Mouse (Mus musculus): ENCODE measurements at regions not wholly inside any gene's neighbourhood (a gene's known extent, or its start where the extent isn't known, plus 50 kb on each side); places are given as distances from the start of the nearest gene placed in this dataset.
"Not testable (repeated sequence)": the region's sequence is repeated elsewhere in the genome, so short reads cannot be mapped to it uniquely, and the experiment has no call there.

DNA sequence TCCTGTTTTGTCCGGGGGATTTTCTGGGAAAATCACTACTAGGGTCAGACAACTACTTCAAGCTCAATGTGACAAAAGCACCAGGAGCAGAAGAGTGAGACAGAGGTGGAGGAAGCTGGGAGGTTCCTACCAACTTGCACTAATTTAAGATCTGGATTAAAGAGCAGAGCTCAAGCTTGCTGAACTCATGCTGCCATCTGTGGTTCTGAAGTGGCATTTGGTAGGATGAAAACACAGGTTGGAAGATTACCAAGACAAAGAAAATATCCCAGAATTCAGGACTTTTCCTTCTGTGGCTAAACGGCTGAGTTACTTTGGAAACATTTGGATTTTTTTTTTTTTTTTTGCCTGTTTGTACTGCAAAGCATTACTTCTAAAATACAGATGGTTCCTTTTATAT, 190.9 kb downstream of the Plppr4 start:
- WGBS, result 77% methylated on average over 2 of the region's 2 CpGs
- Histone ChIP-seq H3K36me3 (ENCODE audit: control insufficient read depth, insufficient read depth, low read length) (no peaks in the 10 kb centered on the region), H3K9me3 (ENCODE audit: control insufficient read depth, low read depth, low read length) (no peaks in the 10 kb centered on the region), H3K27me3 (ENCODE audit: control insufficient read depth, insufficient read depth, low read length) (no peaks in the 10 kb centered on the region), H3K4me1 (ENCODE audit: control insufficient read depth, insufficient read depth, low read length) (no peaks in the 10 kb centered on the region), H3K4me3 (ENCODE audit: low read depth, low read length) (no peak overlapping the region), H3K27ac (ENCODE audit: low read length) (no peak overlapping the region), H3K4me2 (replicated peaks; ENCODE audit: low read depth, low read length) (no peak overlapping the region), H3K9ac (replicated peaks; ENCODE audit: low read depth, low read length) (no peak overlapping the region)
- no peak for ATAC-seq (ENCODE audit: insufficient number of reproducible peaks, insufficient read depth, low FRiP score, low read depth)

DNA sequence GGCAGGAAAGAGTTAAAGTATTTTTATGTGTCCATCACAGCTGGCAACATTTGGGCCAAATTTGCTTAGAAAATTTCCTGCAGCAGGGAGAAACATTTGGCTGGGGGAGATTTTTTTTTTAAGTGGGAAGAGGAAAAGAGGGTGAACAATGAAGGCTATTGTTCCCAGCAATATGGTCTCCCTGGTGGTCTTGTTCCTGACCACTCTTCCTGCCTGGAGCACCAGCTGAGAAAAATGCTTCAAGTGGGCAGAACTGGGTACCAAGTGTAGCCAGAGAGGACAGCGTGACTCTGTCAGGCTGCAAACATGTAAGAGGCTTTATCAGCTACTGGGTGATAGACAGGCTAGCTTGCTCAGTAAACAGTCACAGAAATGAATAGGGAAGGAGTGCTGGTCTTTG, 194.3 kb upstream of the Palmd start:
- 36% methylated on average over 1 of the region's 1 CpGs for WGBS
- no peak; the same call in 1 of the 2 replicates for ATAC-seq (ENCODE audit: insufficient number of reproducible peaks, insufficient read depth, low FRiP score, low read depth)

GRCm38 (mm10) chr3:117160689-117161088, 191.9 kb upstream of the Palmd start:
- not testable (repeated sequence) for H3K4me1 ChIP-seq (ENCODE audit: control insufficient read depth, insufficient read depth, low read length); H3K36me3 ChIP-seq (ENCODE audit: control insufficient read depth, insufficient read depth, low read length); H3K4me3 ChIP-seq (ENCODE audit: low read depth, low read length); H3K9ac ChIP-seq (replicated peaks; ENCODE audit: low read depth, low read length); H3K27me3 ChIP-seq (ENCODE audit: control insufficient read depth, insufficient read depth, low read length); H3K9me3 ChIP-seq (ENCODE audit: control insufficient read depth, low read depth, low read length); H3K27ac ChIP-seq (ENCODE audit: low read length); ATAC-seq (ENCODE audit: insufficient number of reproducible peaks, insufficient read depth, low FRiP score, low read depth); H3K4me2 ChIP-seq (replicated peaks; ENCODE audit: low read depth, low read length)
- 92% methylated on average over 3 of the region's 3 CpGs for WGBS

More for the DNA sequence above, 194.3 kb upstream of the Palmd start:
- Histone ChIP-seq H3K27me3 (ENCODE audit: control insufficient read depth, insufficient read depth, low read length) (no peaks in the 10 kb centered on the region), H3K36me3 (ENCODE audit: control insufficient read depth, insufficient read depth, low read length) (no peaks in the 10 kb centered on the region), H3K9me3 (ENCODE audit: control insufficient read depth, low read depth, low read length) (no peaks in the 10 kb centered on the region), H3K9ac (replicated peaks; ENCODE audit: low read depth, low read length) (no peak overlapping the region), H3K4me3 (ENCODE audit: low read depth, low read length) (no peak overlapping the region), H3K4me1 (ENCODE audit: control insufficient read depth, insufficient read depth, low read length) (no peaks in the 10 kb centered on the region), H3K27ac (ENCODE audit: low read length) (no peak overlapping the region), H3K4me2 (replicated peaks; ENCODE audit: low read depth, low read length) (no peak overlapping the region)

GRCm38 (mm10) chr3:117155274-117155673, 186.5 kb upstream of the Palmd start:
- Histone ChIP-seq H3K27ac (ENCODE audit: low read length) (no peak overlapping the region), H3K27me3 (ENCODE audit: control insufficient read depth, insufficient read depth, low read length) (no peaks in the 10 kb centered on the region), H3K4me2 (replicated peaks; ENCODE audit: low read depth, low read length) (no peak overlapping the region), H3K9me3 (ENCODE audit: control insufficient read depth, low read depth, low read length) (no peaks in the 10 kb centered on the region), H3K36me3 (ENCODE audit: control insufficient read depth, insufficient read depth, low read length) (no peaks in the 10 kb centered on the region), H3K9ac (replicated peaks; ENCODE audit: low read depth, low read length) (no peak overlapping the region), H3K4me3 (ENCODE audit: low read depth, low read length) (no peak overlapping the region), H3K4me1 (ENCODE audit: control insufficient read depth, insufficient read depth, low read length) (no peaks in the 10 kb centered on the region)
- 90% methylated on average over 6 of the region's 6 CpGs for WGBS
- ATAC-seq (ENCODE audit: insufficient number of reproducible peaks, insufficient read depth, low FRiP score, low read depth), result no peak

GRCm38 (mm10) chr3:117153011-117153473, 184.3 kb upstream of the Palmd start:
- no peak overlapping the region for H3K9ac ChIP-seq (replicated peaks; ENCODE audit: low read depth, low read length)
- no peak overlapping the region for H3K4me3 ChIP-seq (ENCODE audit: low read depth, low read length)
- no peak for ATAC-seq (ENCODE audit: insufficient number of reproducible peaks, insufficient read depth, low FRiP score, low read depth)
- H3K4me1 ChIP-seq (ENCODE audit: control insufficient read depth, insufficient read depth, low read length), result no peaks in the 10 kb centered on the region
- no peak overlapping the region for H3K4me2 ChIP-seq (replicated peaks; ENCODE audit: low read depth, low read length)
- no peak overlapping the region for H3K27ac ChIP-seq (ENCODE audit: low read length)
- H3K27me3 ChIP-seq (ENCODE audit: control insufficient read depth, insufficient read depth, low read length), result no peaks in the 10 kb centered on the region
- no peaks in the 10 kb centered on the region for H3K36me3 ChIP-seq (ENCODE audit: control insufficient read depth, insufficient read depth, low read length)
- no peaks in the 10 kb centered on the region for H3K9me3 ChIP-seq (ENCODE audit: control insufficient read depth, low read depth, low read length)
- WGBS, result 61% methylated on average over 2 of the region's 2 CpGs

- WGBS, result 88% methylated on average over 8 of the region's 8 CpGs
- ATAC-seq (ENCODE audit: insufficient number of reproducible peaks, insufficient read depth, low FRiP score, low read depth), result no peak
- Histone ChIP-seq H3K4me1 (ENCODE audit: control insufficient read depth, insufficient read depth, low read length) (no peaks in the 10 kb centered on the region), H3K36me3 (ENCODE audit: control insufficient read depth, insufficient read depth, low read length) (no peaks in the 10 kb centered on the region), H3K9me3 (ENCODE audit: control insufficient read depth, low read depth, low read length) (no peaks in the 10 kb centered on the region), H3K27ac (ENCODE audit: low read length) (no peak overlapping the region), H3K4me3 (ENCODE audit: low read depth, low read length) (no peak overlapping the region), H3K27me3 (ENCODE audit: control insufficient read depth, insufficient read depth, low read length) (no peaks in the 10 kb centered on the region), H3K9ac (replicated peaks; ENCODE audit: low read depth, low read length) (no peak overlapping the region), H3K4me2 (replicated peaks; ENCODE audit: low read depth, low read length) (no peak overlapping the region)
Measured at GRCm38 (mm10) chr3:117152414-117152813, 183.6 kb upstream of the Palmd start.

- Histone ChIP-seq H3K4me1 (ENCODE audit: control insufficient read depth, insufficient read depth, low read length) (no peaks in the 10 kb centered on the region), H3K9ac (replicated peaks; ENCODE audit: low read depth, low read length) (no peak overlapping the region), H3K27me3 (ENCODE audit: control insufficient read depth, insufficient read depth, low read length) (no peaks in the 10 kb centered on the region), H3K4me2 (replicated peaks; ENCODE audit: low read depth, low read length) (no peak overlapping the region), H3K9me3 (ENCODE audit: control insufficient read depth, low read depth, low read length) (no peaks in the 10 kb centered on the region), H3K36me3 (ENCODE audit: control insufficient read depth, insufficient read depth, low read length) (no peaks in the 10 kb centered on the region), H3K4me3 (ENCODE audit: low read depth, low read length) (no peak overlapping the region), H3K27ac (ENCODE audit: low read length) (no peak overlapping the region)
- 90% methylated on average over 2 of the region's 2 CpGs for WGBS
- no peak for ATAC-seq (ENCODE audit: insufficient number of reproducible peaks, insufficient read depth, low FRiP score, low read depth)
Measured at GRCm38 (mm10) chr3:117147414-117147813, 178.6 kb upstream of the Palmd start.

- H3K36me3 ChIP-seq (ENCODE audit: control insufficient read depth, insufficient read depth, low read length), result no peaks in the 10 kb centered on the region
- H3K9ac ChIP-seq (replicated peaks; ENCODE audit: low read depth, low read length), result no peak overlapping the region
- H3K4me2 ChIP-seq (replicated peaks; ENCODE audit: low read depth, low read length), result no peak overlapping the region
- 81% methylated on average over 2 of the region's 2 CpGs for WGBS
- H3K27me3 ChIP-seq (ENCODE audit: control insufficient read depth, insufficient read depth, low read length), result no peaks in the 10 kb centered on the region
- no peak for ATAC-seq (ENCODE audit: insufficient number of reproducible peaks, insufficient read depth, low FRiP score, low read depth)
- H3K4me1 ChIP-seq (ENCODE audit: control insufficient read depth, insufficient read depth, low read length), result no peaks in the 10 kb centered on the region
- no peak overlapping the region for H3K4me3 ChIP-seq (ENCODE audit: low read depth, low read length)
- H3K9me3 ChIP-seq (ENCODE audit: control insufficient read depth, low read depth, low read length), result no peaks in the 10 kb centered on the region
- no peak overlapping the region for H3K27ac ChIP-seq (ENCODE audit: low read length)
Measured at GRCm38 (mm10) chr3:117139835-117140234, 171.0 kb upstream of the Palmd start.

DNA sequence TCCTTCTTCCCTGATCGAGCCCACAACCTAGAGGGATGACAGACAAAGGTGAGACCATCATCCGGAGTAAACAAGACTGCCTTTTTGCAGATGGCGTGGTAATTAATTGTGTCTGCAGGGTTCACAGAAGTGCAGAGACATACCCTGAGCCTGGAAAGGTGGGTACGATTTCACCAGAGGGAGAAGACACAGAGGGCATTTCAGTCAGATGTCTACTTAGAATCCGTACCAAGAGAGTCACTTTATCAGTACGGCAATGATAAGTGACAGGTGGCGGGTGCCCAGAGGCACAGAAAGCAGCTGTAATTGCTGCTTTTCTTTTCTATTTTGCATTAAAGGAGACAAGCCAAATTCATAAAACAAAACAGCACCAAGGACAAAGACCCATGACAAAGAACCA, 169.9 kb upstream of the Palmd start:
- no peaks in the 10 kb centered on the region for H3K27me3 ChIP-seq (ENCODE audit: control insufficient read depth, insufficient read depth, low read length)
- ATAC-seq (ENCODE audit: insufficient number of reproducible peaks, insufficient read depth, low FRiP score, low read depth), result no peak

More for the DNA sequence above, 169.9 kb upstream of the Palmd start:
- no peaks in the 10 kb centered on the region for H3K4me1 ChIP-seq (ENCODE audit: control insufficient read depth, insufficient read depth, low read length)
- no peak overlapping the region for H3K9ac ChIP-seq (replicated peaks; ENCODE audit: low read depth, low read length)
- WGBS, result 67% methylated on average over 7 of the region's 7 CpGs
- H3K36me3 ChIP-seq (ENCODE audit: control insufficient read depth, insufficient read depth, low read length), result no peaks in the 10 kb centered on the region
- H3K4me3 ChIP-seq (ENCODE audit: low read depth, low read length), result no peak overlapping the region
- H3K9me3 ChIP-seq (ENCODE audit: control insufficient read depth, low read depth, low read length), result no peaks in the 10 kb centered on the region
- no peak overlapping the region for H3K4me2 ChIP-seq (replicated peaks; ENCODE audit: low read depth, low read length)
- no peak overlapping the region for H3K27ac ChIP-seq (ENCODE audit: low read length)
